Mouse (Mus musculus) erythroblast, embryonic 14.5 days (primary cell): ENCODE results near the gene Vps26c.

Experiments
- GATA1 ChIP-seq: IDR thresholded peaks from 2 replicates; pipeline ENCODE4 v1.6.1; 2012; ENCODE audit warnings: low read length, inconsistent platforms, mixed read lengths
- TAL1 ChIP-seq: IDR thresholded peaks from 3 replicates; pipeline ENCODE4 v1.6.1; 2012; ENCODE audit warnings: low read length, inconsistent platforms, mixed read lengths

DNA sequence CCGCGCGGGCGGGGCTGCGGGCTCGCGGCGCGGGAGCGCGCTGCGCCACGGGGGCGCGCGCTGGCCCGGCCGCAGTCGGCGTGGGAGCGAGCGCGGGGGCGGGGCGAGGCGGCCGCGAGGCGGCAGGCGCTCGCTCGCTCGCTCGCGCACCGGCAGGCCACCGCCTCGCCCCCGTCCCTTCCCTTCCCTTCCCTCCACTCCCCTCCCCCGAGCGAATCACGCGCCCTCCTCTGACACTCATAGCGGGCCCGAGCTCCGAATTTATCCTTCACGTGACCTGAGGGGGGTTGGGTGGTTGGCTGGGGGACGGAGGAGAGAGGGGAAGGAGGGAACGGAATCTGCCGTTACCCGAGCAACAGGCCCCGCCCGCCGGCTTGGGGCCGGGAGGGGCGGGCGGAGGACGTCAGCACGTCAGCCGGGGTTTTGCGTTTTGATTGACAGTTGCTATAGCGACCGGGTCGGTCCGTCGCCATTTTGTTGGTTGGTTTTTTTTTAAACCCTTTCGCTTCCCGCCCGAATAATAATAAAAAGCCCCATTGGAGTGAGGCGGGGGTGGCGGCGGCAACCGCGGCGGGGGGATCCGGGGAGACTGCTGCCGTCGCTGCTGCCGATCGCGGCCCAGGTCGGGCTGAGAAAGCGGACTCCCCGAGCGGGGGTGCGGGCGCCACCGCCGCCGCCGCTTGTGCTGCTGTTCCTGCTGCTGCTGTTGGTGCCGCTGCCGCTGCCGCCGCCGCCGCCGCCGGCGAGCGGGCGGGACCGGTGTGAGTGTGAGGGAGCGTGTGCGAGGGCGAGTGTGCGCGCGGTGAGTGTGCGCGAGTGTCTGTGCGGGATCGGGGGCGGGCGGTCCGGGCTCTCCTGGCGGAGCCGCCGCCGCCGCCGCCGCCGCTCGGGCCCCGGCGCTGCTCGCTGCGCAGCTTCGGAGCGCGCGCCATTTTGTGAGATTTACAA, 42.9 kb upstream of the Vps26c start, which contains the start of gene Dyrk1a:
- TF ChIP-seq TAL1 (no peak), GATA1 (no peak)
